Mouse (Mus musculus): ENCODE measurements around the gene Pi4k2b.

DNA sequence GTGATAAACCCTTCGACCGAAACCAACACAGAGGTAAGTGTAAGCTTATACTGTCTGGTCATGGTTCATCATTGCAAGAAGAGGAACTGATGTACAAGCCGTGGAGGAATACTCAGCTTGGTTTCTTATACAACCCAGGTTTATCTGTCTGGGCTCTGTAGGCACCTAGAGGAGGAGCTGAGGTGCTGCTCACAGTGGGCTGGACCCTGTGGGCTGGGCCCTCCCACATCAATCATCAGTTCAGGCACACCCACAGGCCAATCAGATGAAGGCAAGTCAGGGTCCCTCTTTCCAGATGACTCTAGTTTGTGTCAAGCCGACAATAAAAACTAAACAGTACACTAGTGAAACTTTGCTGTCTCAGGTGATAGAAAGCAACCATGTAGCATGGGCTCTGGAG, 8.6 kb upstream of the Pi4k2b start:
- TF ChIP-seq CTCF (IDR thresholded peaks at IDR 0.05; ENCODE audit: borderline replicate concordance, control insufficient read depth, extremely low read depth, insufficient read depth, low read length, poor library complexity) (no peak), POLR2A (IDR thresholded peaks at IDR 0.05; ENCODE audit: control insufficient read depth, extremely low read depth, insufficient read depth, low read length, poor library complexity) (no peak)
